Mouse (Mus musculus): ENCODE data around the gene Mbtd1. TPM values are rescaled to one million over a fixed set of nuclear protein-coding genes. Genes with fewer than 3 reads are reported as not detected.

The Mbtd1 gene
- polyA plus RNA-seq, 1 experiment from 2014 or later, result 24.3 TPM

- DNase-seq (no peak), ATAC-seq (ENCODE audit: insufficient read depth) (no peak)
- Histone ChIP-seq H3K4me1 (ENCODE audit: insufficient read depth) (no peaks in the 10 kb centered on the region), H3K4me3 (ENCODE audit: low read depth, low read length) (peak overlapping the region; percentile 75; the same call in 1 of the 2 replicates), H3K4me2 (peak overlapping the region; percentile 44), H3K9ac (0 out of 2 replicates have a peak overlapping the region, but pooled peaks have one; percentile 0), H3K27me3 (ENCODE audit: insufficient read depth, low read length) (no peaks in the 10 kb centered on the region), H3K36me3 (ENCODE audit: insufficient read depth) (peaks cover 21% of the 10 kb centered on the region), H3K9me3 (ENCODE audit: low read depth, low read length) (no peaks in the 10 kb centered on the region), H3K27ac (ENCODE audit: low read depth) (no peak overlapping the region)
- no peak for TF ChIP-seq CTCF (IDR thresholded peaks at IDR 0.05; ENCODE audit: low read depth)
- 44% methylated on average over 6 of the region's 6 CpGs for WGBS
Observed at GRCm38 (mm10) chr11:93968848-93969128, 83.1 kb downstream of the Mbtd1 start.

- TF ChIP-seq CTCF (IDR thresholded peaks at IDR 0.05; ENCODE audit: low read depth), result no peak
- ATAC-seq (ENCODE audit: insufficient read depth), result no peak
- WGBS, result 89% methylated on average over 6 of the region's 6 CpGs
- no peak overlapping the region for H3K4me2 ChIP-seq
- H3K9ac ChIP-seq, result no peak overlapping the region
- H3K27me3 ChIP-seq (ENCODE audit: insufficient read depth, low read length), result no peaks in the 10 kb centered on the region
- H3K9me3 ChIP-seq (ENCODE audit: low read depth, low read length), result no peaks in the 10 kb centered on the region
- H3K4me3 ChIP-seq (ENCODE audit: low read depth, low read length), result no peak overlapping the region
- H3K36me3 ChIP-seq (ENCODE audit: insufficient read depth), result peaks cover 17% of the 10 kb centered on the region
- no peak for DNase-seq
- no peak overlapping the region for H3K27ac ChIP-seq (ENCODE audit: low read depth)
- no peaks in the 10 kb centered on the region for H3K4me1 ChIP-seq (ENCODE audit: insufficient read depth)
Observed at GRCm38 (mm10) chr11:93969171-93969570, 83.5 kb downstream of the Mbtd1 start.

DNA sequence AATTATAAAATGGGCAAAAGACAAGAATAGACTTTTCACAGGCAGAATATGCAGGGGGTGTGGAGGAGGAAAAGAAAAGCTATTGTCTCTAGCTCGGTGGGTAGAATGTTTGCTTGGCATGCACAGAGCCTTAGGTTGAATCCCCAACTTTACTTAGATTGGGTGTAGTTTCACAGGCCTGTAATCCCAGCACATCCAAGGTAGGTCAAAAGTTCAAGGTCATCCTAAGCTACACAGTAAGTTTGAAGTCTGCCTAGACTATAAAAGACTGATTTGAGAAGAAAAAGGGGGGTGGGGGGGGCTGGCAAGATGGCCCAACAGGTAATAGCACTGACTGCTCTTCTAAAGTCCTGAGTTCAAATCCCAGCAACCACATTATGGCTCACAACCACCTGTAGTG is 84.1 kb downstream of the Mbtd1 start:
- H3K9ac ChIP-seq, result no peak overlapping the region
- H3K27me3 ChIP-seq (ENCODE audit: insufficient read depth, low read length), result no peaks in the 10 kb centered on the region
- TF ChIP-seq CTCF (IDR thresholded peaks at IDR 0.05; ENCODE audit: low read depth), result no peak
- H3K9me3 ChIP-seq (ENCODE audit: low read depth, low read length), result no peaks in the 10 kb centered on the region
- WGBS, result 78% methylated on average over 1 of the region's 1 CpGs
- no peak for DNase-seq
- ATAC-seq (ENCODE audit: insufficient read depth), result no peak
- no peak overlapping the region for H3K4me3 ChIP-seq (ENCODE audit: low read depth, low read length)
- H3K4me1 ChIP-seq (ENCODE audit: insufficient read depth), result no peaks in the 10 kb centered on the region
- no peak overlapping the region for H3K4me2 ChIP-seq
- peaks cover 12% of the 10 kb centered on the region for H3K36me3 ChIP-seq (ENCODE audit: insufficient read depth)
- H3K27ac ChIP-seq (ENCODE audit: low read depth), result no peak overlapping the region

- no peak overlapping the region for H3K27ac ChIP-seq (ENCODE audit: low read depth)
- no peak for DNase-seq
- no peaks in the 10 kb centered on the region for H3K9me3 ChIP-seq (ENCODE audit: low read depth, low read length)
- H3K36me3 ChIP-seq (ENCODE audit: insufficient read depth), result no peaks in the 10 kb centered on the region
- no peak overlapping the region for H3K9ac ChIP-seq
- no peak overlapping the region for H3K4me2 ChIP-seq
- no peak overlapping the region for H3K4me3 ChIP-seq (ENCODE audit: low read depth, low read length)
- 89% methylated on average over 5 of the region's 5 CpGs for WGBS
- TF ChIP-seq CTCF (IDR thresholded peaks at IDR 0.05; ENCODE audit: low read depth), result no peak
- no peak for ATAC-seq (ENCODE audit: insufficient read depth)
- no peaks in the 10 kb centered on the region for H3K27me3 ChIP-seq (ENCODE audit: insufficient read depth, low read length)
- H3K4me1 ChIP-seq (ENCODE audit: insufficient read depth), result no peaks in the 10 kb centered on the region
Observed at GRCm38 (mm10) chr11:93972951-93973350, 87.3 kb downstream of the Mbtd1 start.

- 47% methylated on average over 6 of the region's 6 CpGs for WGBS
- H3K9ac ChIP-seq, result no peak overlapping the region
- H3K27me3 ChIP-seq (ENCODE audit: insufficient read depth, low read length), result no peaks in the 10 kb centered on the region
- no peaks in the 10 kb centered on the region for H3K4me1 ChIP-seq (ENCODE audit: insufficient read depth)
- no peaks in the 10 kb centered on the region for H3K9me3 ChIP-seq (ENCODE audit: low read depth, low read length)
- DNase-seq (no peak), ATAC-seq (ENCODE audit: insufficient read depth) (no peak)
- TF ChIP-seq CTCF (IDR thresholded peaks at IDR 0.05; ENCODE audit: low read depth), result no peak
- no peak overlapping the region for H3K4me3 ChIP-seq (ENCODE audit: low read depth, low read length)
- no peak overlapping the region for H3K4me2 ChIP-seq
- H3K27ac ChIP-seq (ENCODE audit: low read depth), result no peak overlapping the region
- no peaks in the 10 kb centered on the region for H3K36me3 ChIP-seq (ENCODE audit: insufficient read depth)
Observed at GRCm38 (mm10) chr11:93979502-93980049, 93.9 kb downstream of the Mbtd1 start.

DNA sequence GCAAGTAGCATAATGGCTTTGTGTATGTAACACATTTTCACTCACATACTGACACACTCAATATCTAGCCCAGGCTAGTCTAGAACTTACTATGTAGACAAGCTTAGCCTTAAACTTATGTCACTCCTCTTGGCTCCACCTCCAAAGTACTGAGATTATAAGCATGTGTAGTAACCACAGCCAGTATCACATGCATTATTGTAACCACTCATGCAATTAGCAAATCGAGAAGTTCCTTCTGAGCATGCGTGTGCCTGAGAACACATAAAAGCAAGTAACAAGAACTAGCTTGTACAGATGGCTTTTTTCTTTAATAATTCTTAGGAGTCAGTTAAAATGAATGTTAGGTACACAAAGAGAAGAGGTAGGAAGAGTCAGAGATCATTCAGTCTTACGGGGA is 99.0 kb downstream of the Mbtd1 start:
- Histone ChIP-seq H3K4me1 (ENCODE audit: insufficient read depth) (no peaks in the 10 kb centered on the region; the same call in none of the 2 replicates), H3K36me3 (ENCODE audit: insufficient read depth) (no peaks in the 10 kb centered on the region), H3K4me2 (no peak overlapping the region), H3K9ac (no peak overlapping the region), H3K27me3 (ENCODE audit: insufficient read depth, low read length) (no peaks in the 10 kb centered on the region), H3K27ac (ENCODE audit: low read depth) (no peak overlapping the region), H3K9me3 (ENCODE audit: low read depth, low read length) (no peaks in the 10 kb centered on the region), H3K4me3 (ENCODE audit: low read depth, low read length) (no peak overlapping the region)
- ATAC-seq (ENCODE audit: insufficient read depth) (no peak), DNase-seq (no peak)
- no peak for TF ChIP-seq CTCF (IDR thresholded peaks at IDR 0.05; ENCODE audit: low read depth)
- 87% methylated on average over 3 of the region's 3 CpGs for WGBS

GRCm38 (mm10) chr11:93985265-93985664 is 99.6 kb downstream of the Mbtd1 start:
- no peak for ATAC-seq (ENCODE audit: insufficient read depth)
- 77% methylated on average over 5 of the region's 5 CpGs for whole genome bisulfite sequencing
- H3K27ac ChIP-seq (ENCODE audit: low read depth), result no peak overlapping the region

DNA sequence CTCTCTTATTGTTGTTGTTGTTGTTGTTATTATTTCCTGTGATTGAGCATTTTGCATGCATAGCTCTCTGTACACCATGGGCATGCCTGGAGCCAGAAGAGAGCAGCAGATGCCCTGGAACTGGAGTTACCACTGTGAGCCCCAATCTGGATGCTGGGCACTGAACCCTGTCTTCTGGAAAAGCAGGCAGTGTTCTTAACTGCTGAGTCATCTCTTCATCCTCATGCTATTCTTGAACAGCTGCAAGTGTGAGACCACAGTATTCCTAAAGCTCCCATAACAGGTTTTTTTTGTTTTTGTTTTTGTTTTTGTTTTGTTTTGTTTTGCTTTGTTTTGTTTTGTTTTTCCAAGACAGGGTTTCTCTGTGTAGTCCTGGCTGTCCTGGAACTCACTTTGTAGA is 100.6 kb downstream of the Mbtd1 start:
- H3K4me2 ChIP-seq, result no peak overlapping the region

More at GRCm38 (mm10) chr11:93985265-93985664, 99.6 kb downstream of the Mbtd1 start:
- DNase-seq, result no peak
- no peak overlapping the region for H3K4me3 ChIP-seq (ENCODE audit: low read depth, low read length)
- no peaks in the 10 kb centered on the region for H3K36me3 ChIP-seq (ENCODE audit: insufficient read depth)
- no peak for TF ChIP-seq CTCF (IDR thresholded peaks at IDR 0.05; ENCODE audit: low read depth)
- H3K27me3 ChIP-seq (ENCODE audit: insufficient read depth, low read length), result no peaks in the 10 kb centered on the region
- no peaks in the 10 kb centered on the region for H3K9me3 ChIP-seq (ENCODE audit: low read depth, low read length)
- no peak overlapping the region for H3K4me2 ChIP-seq
- no peak overlapping the region for H3K9ac ChIP-seq
- no peaks in the 10 kb centered on the region; the same call in none of the 2 replicates for H3K4me1 ChIP-seq (ENCODE audit: insufficient read depth)

More for the DNA sequence above, 100.6 kb downstream of the Mbtd1 start:
- Histone ChIP-seq H3K4me3 (ENCODE audit: low read depth, low read length) (no peak overlapping the region), H3K27me3 (ENCODE audit: insufficient read depth, low read length) (no peaks in the 10 kb centered on the region), H3K27ac (ENCODE audit: low read depth) (no peak overlapping the region), H3K4me1 (ENCODE audit: insufficient read depth) (no peaks in the 10 kb centered on the region; the same call in none of the 2 replicates), H3K36me3 (ENCODE audit: insufficient read depth) (no peaks in the 10 kb centered on the region), H3K9ac (no peak overlapping the region), H3K9me3 (ENCODE audit: low read depth, low read length) (no peaks in the 10 kb centered on the region)
- no peak for DNase-seq
- ATAC-seq (ENCODE audit: insufficient read depth), result no peak
- TF ChIP-seq CTCF (IDR thresholded peaks at IDR 0.05; ENCODE audit: low read depth), result no peak
